ENCODE assay signal across 9 mouse cellular contexts in the genomic region with DNA sequence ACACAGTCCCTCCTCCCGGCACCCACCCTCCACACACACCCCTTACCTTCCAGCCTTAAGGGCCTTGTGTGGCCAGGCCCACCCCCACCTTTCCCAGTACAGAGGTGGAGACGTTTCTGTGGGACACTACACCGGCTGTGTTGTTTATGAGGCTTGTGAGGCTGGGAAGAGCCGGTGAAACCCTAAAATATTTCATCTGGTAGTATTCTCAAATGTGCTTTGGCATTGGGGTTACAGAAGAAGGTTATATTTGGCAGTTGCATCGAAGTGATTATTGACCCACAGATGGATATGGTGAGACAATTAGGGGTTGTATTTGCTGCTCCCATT. TPM values are rescaled to one million over a fixed set of nuclear protein-coding genes. Genes with fewer than 3 reads are reported as not detected.
DNase-seq lines count a peak whose midpoint lies in the region; ATAC-seq and TF ChIP-seq lines count a peak whose summit lies in the region.
"Had no signal": no experiment of that assay in that cellular context is flagged by ENCODE, and none has a peak within 500 bp of the region (broad histone marks: within the 10 kb centered on the region; RNA-seq: fewer than 3 reads in every experiment).

No protein-coding gene starts in this region.

- no peaks in the 10 kb centered on the region for H3K9me3 ChIP-seq in heart, embryonic 12.5 days (replicated peaks)
- no peaks in the 10 kb centered on the region for H3K9me3 ChIP-seq in E14TG2a.4 (ENCODE audit: low read length)
- H3K9me3 ChIP-seq in forebrain, embryonic 14.5 days (replicated peaks; ENCODE audit: control insufficient read depth, low read length): no peaks in the 10 kb centered on the region
- no peaks in the 10 kb centered on the region for H3K9me3 ChIP-seq in liver, embryonic 14.5 days (ENCODE audit: control insufficient read depth, low read length)

- H3K27me3 ChIP-seq in heart, embryonic 12.5 days (replicated peaks): no peaks in the 10 kb centered on the region
- H3K27me3 ChIP-seq in E14TG2a.4 (ENCODE audit: insufficient read depth, low read length): peaks cover 18% of the 10 kb centered on the region
- H3K27me3 ChIP-seq in forebrain, embryonic 14.5 days (replicated peaks; ENCODE audit: control insufficient read depth, insufficient read depth, low read length): no peaks in the 10 kb centered on the region; the same call in 1 of the 2 replicates
- H3K27me3 ChIP-seq in liver, embryonic 14.5 days (ENCODE audit: control insufficient read depth, insufficient read depth, low read length): peaks cover 11% of the 10 kb centered on the region; the same call in 1 of the 2 replicates

- no peak for TF ChIP-seq EP300 in liver, embryonic 14.5 days (IDR thresholded peaks at IDR 0.05; ENCODE audit: low read depth)

- H3K27ac ChIP-seq in heart, embryonic 12.5 days (ENCODE audit: poor library complexity, severe bottlenecking): no peak overlapping the region
- 0 out of 2 replicates have a peak overlapping the region, but pooled peaks have one; percentile 85 for H3K27ac ChIP-seq in forebrain, embryonic 14.5 days (ENCODE audit: low read depth, low read length)
- H3K27ac ChIP-seq in liver, embryonic 14.5 days: no peak overlapping the region

- TF ChIP-seq CTCF in E14TG2a.4 (conservative IDR thresholded peaks at IDR 0.05; ENCODE audit: low read length): no peak
- no peak for TF ChIP-seq CTCF in liver, embryonic 14.5 days (IDR thresholded peaks at IDR 0.05; ENCODE audit: low read depth)

- no peak for DNase-seq in heart, postnatal 4 days
- no peak for DNase-seq in forebrain, embryonic 14.5 days (ENCODE audit: low spot score)
- no peak for DNase-seq in liver, embryonic 14.5 days (ENCODE audit: low read depth in 3 of 3, low spot score in 3 of 3)
- DNase-seq in B cell, adult 2 months: no peak
- DNase-seq in left cerebral cortex, postnatal 25 days (ENCODE audit: low spot score in 2 of 2): no peak
- DNase-seq: layer of hippocampus, adult 9-11 months had no signal

- intact Hi-C loops in left cerebral cortex, postnatal 25 days (cut with DNase I): loop anchor here (2.0 kb wide), 1 partner anchor 24 kb away; no protein-coding TSS in a partner anchor

- H3K36me3 ChIP-seq in heart, embryonic 12.5 days: no peaks in the 10 kb centered on the region
- no peaks in the 10 kb centered on the region; the same call in 1 of the 2 replicates for H3K36me3 ChIP-seq in E14TG2a.4 (ENCODE audit: insufficient read depth, low read length)
- H3K36me3 ChIP-seq in forebrain, embryonic 14.5 days (ENCODE audit: control insufficient read depth, insufficient read depth, low read length): no peaks in the 10 kb centered on the region
- no peaks in the 10 kb centered on the region for H3K36me3 ChIP-seq in liver, embryonic 14.5 days (replicated peaks; ENCODE audit: control insufficient read depth, insufficient read depth, low read depth)

- peak overlapping the region; percentile 94 for H3K4me3 ChIP-seq in heart, embryonic 12.5 days
- H3K4me3 ChIP-seq in E14TG2a.4 (replicated peaks; ENCODE audit: low read length): peak overlapping the region; percentile 91
- peak overlapping the region; percentile 90 for H3K4me3 ChIP-seq in forebrain, embryonic 14.5 days (ENCODE audit: low read depth, low read length)
- peak overlapping the region; percentile 70 to 73 for H3K4me3 ChIP-seq in liver, embryonic 14.5 days (ENCODE audit: insufficient read depth in 1 of 2, low read depth in 2 of 2, low read length in 2 of 2)

- peaks cover 57% of the 10 kb centered on the region for H3K4me1 ChIP-seq in heart, embryonic 12.5 days (replicated peaks)
- H3K4me1 ChIP-seq in E14TG2a.4 (replicated peaks; ENCODE audit: low read depth, low read length): peaks cover 70% of the 10 kb centered on the region
- peaks cover 25% of the 10 kb centered on the region for H3K4me1 ChIP-seq in forebrain, embryonic 14.5 days (ENCODE audit: control insufficient read depth, insufficient read depth, low read length)
- peaks cover 17 to 36% of the 10 kb centered on the region in 2 experiments for H3K4me1 ChIP-seq in liver, embryonic 14.5 days (replicated peaks; ENCODE audit: control insufficient read depth in 2 of 2, insufficient read depth in 2 of 2, low read length in 1 of 2)

- peak overlapping the region; percentile 98 for H3K4me2 ChIP-seq in heart, embryonic 12.5 days
- H3K4me2 ChIP-seq in forebrain, embryonic 14.5 days (ENCODE audit: low read length): peak overlapping the region; percentile 86
- H3K4me2 ChIP-seq in liver, embryonic 14.5 days (ENCODE audit: low read depth): peak overlapping the region; percentile 69

- ATAC-seq in heart, embryonic 12.5 days (ENCODE audit: insufficient number of reproducible peaks, low FRiP score): no peak
- ATAC-seq in forebrain, embryonic 14.5 days: no peak
- no peak for ATAC-seq in liver, embryonic 14.5 days (ENCODE audit: insufficient read depth)
- no peak for ATAC-seq in inflammation-experienced regulatory T-cells, adult 6 months

- WGBS in heart, embryonic 12.5 days: 14% methylated on average over 5 of the region's 5 CpGs
- WGBS in forebrain, embryonic 14.5 days: 6% methylated on average over 5 of the region's 5 CpGs
- 8% methylated on average over 5 of the region's 5 CpGs for WGBS in liver, embryonic 14.5 days (ENCODE audit: insufficient replicate concordance)

- peak overlapping the region; percentile 98 for H3K9ac ChIP-seq in heart, embryonic 12.5 days
- H3K9ac ChIP-seq in forebrain, embryonic 14.5 days (ENCODE audit: low read length): peak overlapping the region; percentile 96
- H3K9ac ChIP-seq in liver, embryonic 14.5 days (replicated peaks): no peak overlapping the region

RNA-seq across cellular contexts. Expression of a gene that starts 1.2 kb away (rescaled TPM):
- polyA plus RNA-seq in heart, embryonic 12.5 days (2016; fragmentation: Nextera tagmentation; extraction: Ambion mirVana): 6.8 TPM in 2 replicates
- 10 to 100 TPM; 20.8 to 21.4 TPM for total RNA-seq in heart, postnatal 4 days (2021)
- polyA plus RNA-seq in forebrain, embryonic 14.5 days (2014; fragmentation: Nextera tagmentation; extraction: Ambion mirVana): 24.7 and 33.5 TPM in 2 replicates
- 3.2 and 3.4 TPM in 2 replicates for polyA plus RNA-seq in liver, embryonic 14.5 days (2012; rRNA removed)
- 1.3 and 2.0 TPM in 2 replicates for polyA plus RNA-seq in liver, embryonic 14.5 days (2014; fragmentation: Nextera tagmentation; extraction: Ambion mirVana)
- polyA plus RNA-seq in inflammation-experienced regulatory T-cells, adult 6 months (2017; shearing (Covaris generic)): 1 to 10 TPM in 2 of 3 experiments, under 1 TPM in 1; 0.53 to 4.0 (median 3.6) TPM
- total RNA-seq in left cerebral cortex, postnatal 25 days (2021): 100 to 1,000 TPM; 109 to 112 TPM

RNA-seq across cellular contexts. Expression of a gene that starts 46.8 kb away (rescaled TPM):
- 3.1 and 3.6 TPM in 2 replicates for polyA plus RNA-seq in heart, embryonic 12.5 days (2016; fragmentation: Nextera tagmentation; extraction: Ambion mirVana)
- total RNA-seq in heart, postnatal 4 days (2021): 10 to 100 TPM; 20.5 to 21.7 TPM
- 4.1 and 4.2 TPM in 2 replicates for polyA plus RNA-seq in forebrain, embryonic 14.5 days (2014; fragmentation: Nextera tagmentation; extraction: Ambion mirVana)
- polyA plus RNA-seq in liver, embryonic 14.5 days (2012; rRNA removed): 1.1 TPM in 2 replicates
- polyA plus RNA-seq in liver, embryonic 14.5 days (2014; fragmentation: Nextera tagmentation; extraction: Ambion mirVana): 0.71 and 1.3 TPM in 2 replicates
- polyA plus RNA-seq in inflammation-experienced regulatory T-cells, adult 6 months (2017; shearing (Covaris generic)): 1 to 10 TPM in 1 of 3 experiments, under 1 TPM in 1, not detected in 1; 0.86 to 1.9 TPM
- 10 to 100 TPM; 12.3 to 12.5 TPM for total RNA-seq in left cerebral cortex, postnatal 25 days (2021)

RNA-seq across cellular contexts. Expression of a gene that starts 48.9 kb away (rescaled TPM):
- 6.6 and 7.3 TPM in 2 replicates for polyA plus RNA-seq in heart, embryonic 12.5 days (2016; fragmentation: Nextera tagmentation; extraction: Ambion mirVana)
- 10 to 100 TPM; 13.9 to 15.1 TPM for total RNA-seq in heart, postnatal 4 days (2021)
- polyA plus RNA-seq in forebrain, embryonic 14.5 days (2014; fragmentation: Nextera tagmentation; extraction: Ambion mirVana): 0.93 and 1.0 TPM in 2 replicates
- 0.50 and 0.73 TPM in 2 replicates for polyA plus RNA-seq in liver, embryonic 14.5 days (2012; rRNA removed)
- 0.13 and 0.27 TPM in 2 replicates for polyA plus RNA-seq in liver, embryonic 14.5 days (2014; fragmentation: Nextera tagmentation; extraction: Ambion mirVana)
- under 1 TPM; 0.18 to 0.50 (median 0.28) TPM for polyA plus RNA-seq in inflammation-experienced regulatory T-cells, adult 6 months (2017; shearing (Covaris generic))
- 10 to 100 TPM; 84.2 to 95.8 TPM for total RNA-seq in left cerebral cortex, postnatal 25 days (2021)

RNA-seq across cellular contexts. Expression of a gene that starts 59.5 kb away (rescaled TPM):
- not detected in 2 replicates for polyA plus RNA-seq in heart, embryonic 12.5 days (2016; fragmentation: Nextera tagmentation; extraction: Ambion mirVana)
- not detected for total RNA-seq in heart, postnatal 4 days (2021)
- polyA plus RNA-seq in forebrain, embryonic 14.5 days (2014; fragmentation: Nextera tagmentation; extraction: Ambion mirVana): not detected in 2 replicates
- polyA plus RNA-seq in liver, embryonic 14.5 days (2012; rRNA removed): not detected in 2 replicates
- polyA plus RNA-seq in liver, embryonic 14.5 days (2014; fragmentation: Nextera tagmentation; extraction: Ambion mirVana): not detected in 2 replicates
- polyA plus RNA-seq in inflammation-experienced regulatory T-cells, adult 6 months (2017; shearing (Covaris generic)): not detected
- not detected for total RNA-seq in left cerebral cortex, postnatal 25 days (2021)
